Mouse (Mus musculus): ENCODE data around the gene Cfd. TPM values are rescaled to one million over a fixed set of nuclear protein-coding genes. Genes with fewer than 3 reads are reported as not detected.
A peak's percentile ranks its signal among the peaks of the same experiment; 100 is the strongest.

Gene Cfd
- polyA plus RNA-seq, 1 experiment from 2014 or later: not detected

GRCm38 (mm10) chr10:79908167-79909091, 17.8 kb downstream of the Cfd start, which contains the start of gene Med16:
Gene Med16, minus strand, starts transcription at chr10:79908923.
- Histone ChIP-seq H3K36me3 (replicated peaks) (peaks cover 61% of the 10 kb centered on the region), H3K27me3 (no peaks in the 10 kb centered on the region), H3K4me1 (replicated peaks) (peaks cover 47% of the 10 kb centered on the region), H3K9ac (peak within 1 kb of the TSS; percentile 97), H3K27ac (replicated peaks) (peak within 1 kb of the TSS; percentile 97), H3K9me3 (replicated peaks) (no peaks in the 10 kb centered on the region), H3K4me2 (peak within 1 kb of the TSS; percentile 72), H3K4me3 (replicated peaks) (peak within 1 kb of the TSS; percentile 96)
- WGBS (ENCODE audit: insufficient replicate concordance): 1% methylated on average over 52 of the region's 52 CpGs
- ATAC-seq (ENCODE audit: insufficient read depth): peak; percentile 91

GRCm38 (mm10) chr10:79909092-79909922, 18.7 kb downstream of the Cfd start:
- Histone ChIP-seq H3K27ac (replicated peaks) (peak overlapping the region; percentile 82), H3K27me3 (no peaks in the 10 kb centered on the region), H3K4me1 (replicated peaks) (peaks cover 55% of the 10 kb centered on the region), H3K36me3 (replicated peaks) (peaks cover 57% of the 10 kb centered on the region), H3K9me3 (replicated peaks) (no peaks in the 10 kb centered on the region), H3K4me2 (peak overlapping the region; percentile 72), H3K9ac (peak overlapping the region; percentile 35; the same call in 1 of the 2 replicates), H3K4me3 (replicated peaks) (peak overlapping the region; percentile 96)
- peak; percentile 69 for ATAC-seq (ENCODE audit: insufficient read depth)
- WGBS (ENCODE audit: insufficient replicate concordance): 22% methylated on average over 14 of the region's 14 CpGs

GRCm38 (mm10) chr10:79910556-79910955, 19.9 kb downstream of the Cfd start, which contains the start of gene Gm26602:
Gene Gm26602, plus strand, starts transcription at chr10:79910856.
- WGBS (ENCODE audit: insufficient replicate concordance): 86% methylated on average over 4 of the region's 4 CpGs
- H3K36me3 ChIP-seq (replicated peaks): peaks cover 45% of the 10 kb centered on the region
- no peaks in the 10 kb centered on the region for H3K9me3 ChIP-seq (replicated peaks)
- peak within 1 kb of the TSS; percentile 72; the same call in 1 of the 2 replicates for H3K4me2 ChIP-seq
- no peak within 1 kb of the TSS for H3K9ac ChIP-seq
- no peak for ATAC-seq (ENCODE audit: insufficient read depth)
- H3K4me1 ChIP-seq (replicated peaks): peaks cover 68% of the 10 kb centered on the region
- peak within 1 kb of the TSS; percentile 82; the same call in 1 of the 2 replicates for H3K27ac ChIP-seq (replicated peaks)
- H3K27me3 ChIP-seq: no peaks in the 10 kb centered on the region
- no peak within 1 kb of the TSS for H3K4me3 ChIP-seq (replicated peaks)

DNA sequence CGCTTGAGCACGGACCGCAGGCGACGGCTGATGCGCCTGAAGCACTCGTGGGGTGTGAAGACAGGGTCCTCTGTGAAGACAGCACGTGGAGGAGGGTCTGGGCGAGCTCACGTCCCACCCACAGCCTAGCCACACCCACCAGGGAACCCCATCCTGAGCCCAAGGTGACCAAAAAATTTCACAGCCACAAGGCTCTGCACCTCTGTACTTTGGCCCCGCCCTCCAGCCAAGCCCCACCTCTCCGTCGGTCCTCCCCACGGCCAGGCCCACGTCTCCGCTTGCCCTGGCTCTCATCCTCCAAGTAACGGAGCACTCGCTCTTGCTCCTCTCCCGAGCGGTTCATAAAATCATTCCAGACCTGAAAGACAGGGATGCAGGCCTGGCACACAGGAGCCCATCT, 21.8 kb downstream of the Cfd start:
- Histone ChIP-seq H3K9ac (no peak overlapping the region), H3K4me1 (replicated peaks) (peaks cover 78% of the 10 kb centered on the region), H3K36me3 (replicated peaks) (peaks cover 29% of the 10 kb centered on the region; the same call in 1 of the 2 replicates), H3K27me3 (peaks cover 5% of the 10 kb centered on the region), H3K27ac (replicated peaks) (no peak overlapping the region), H3K4me2 (no peak overlapping the region), H3K9me3 (replicated peaks) (no peaks in the 10 kb centered on the region), H3K4me3 (replicated peaks) (no peak overlapping the region)
- 72% methylated on average over 20 of the region's 20 CpGs for WGBS (ENCODE audit: insufficient replicate concordance)
- ATAC-seq (ENCODE audit: insufficient read depth): no peak

DNA sequence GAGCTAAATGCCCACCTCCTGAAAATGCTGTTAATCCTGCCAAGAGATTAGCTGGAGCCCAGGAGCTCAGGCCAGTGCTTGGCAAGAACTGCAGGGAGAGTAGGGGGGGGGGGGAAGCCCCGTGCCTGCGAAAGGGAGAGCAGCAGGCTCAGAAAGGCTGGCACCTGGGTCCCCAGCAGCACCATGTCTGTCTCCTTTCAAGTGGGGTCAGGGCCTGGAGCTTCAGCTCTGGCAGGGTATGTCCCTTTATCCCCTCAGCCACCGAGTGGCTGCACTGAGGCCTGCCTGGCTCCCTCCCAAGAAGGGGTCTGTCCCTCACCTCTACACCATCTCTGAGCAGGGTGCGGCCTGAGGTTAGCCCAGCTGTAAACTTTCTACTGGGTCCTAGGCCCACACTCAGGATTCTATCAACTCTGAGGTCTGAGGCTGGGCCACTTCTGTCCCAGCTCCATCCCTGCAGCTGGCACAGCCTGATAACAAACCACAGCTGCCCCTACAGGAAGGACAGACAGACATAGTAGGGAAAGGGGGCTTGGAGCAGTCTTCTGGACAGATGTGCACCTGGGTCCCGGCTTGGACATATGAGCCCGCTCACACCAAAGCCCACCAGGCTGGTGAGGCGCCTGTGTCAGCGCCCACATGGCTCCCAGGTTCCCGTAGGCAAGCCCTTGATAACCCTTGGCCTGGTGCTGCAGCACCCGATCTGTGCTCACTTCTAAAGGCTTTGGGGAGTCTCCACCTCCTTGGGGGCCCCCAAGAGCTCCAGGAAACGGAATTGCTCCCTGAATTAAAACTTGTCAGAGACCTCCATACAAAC, 23.7 kb downstream of the Cfd start:
- peak; percentile 73 for ATAC-seq (ENCODE audit: insufficient read depth)
- H3K4me2 ChIP-seq: peak overlapping the region; percentile 97
- peaks cover 24% of the 10 kb centered on the region for H3K27me3 ChIP-seq
- H3K9me3 ChIP-seq (replicated peaks): no peaks in the 10 kb centered on the region
- H3K4me3 ChIP-seq (replicated peaks): peak overlapping the region; percentile 77
- peaks cover 29% of the 10 kb centered on the region; the same call in 1 of the 2 replicates for H3K36me3 ChIP-seq (replicated peaks)
- H3K9ac ChIP-seq: peak overlapping the region; percentile 88
- 21% methylated on average over 11 of the region's 11 CpGs for WGBS (ENCODE audit: insufficient replicate concordance)
- H3K27ac ChIP-seq (replicated peaks): peak overlapping the region; percentile 87
- H3K4me1 ChIP-seq (replicated peaks): peaks cover 84% of the 10 kb centered on the region

- 0 out of 2 replicates have a peak, but pooled peaks have one; percentile 0 for ATAC-seq (ENCODE audit: insufficient read depth)
- Histone ChIP-seq H3K4me2 (peak overlapping the region; percentile 97), H3K9ac (peak overlapping the region; percentile 88), H3K27ac (replicated peaks) (peak overlapping the region; percentile 87), H3K4me3 (replicated peaks) (peak overlapping the region; percentile 77), H3K27me3 (peaks cover 32% of the 10 kb centered on the region), H3K4me1 (replicated peaks) (peaks cover 84% of the 10 kb centered on the region), H3K36me3 (replicated peaks) (peaks cover 29% of the 10 kb centered on the region; the same call in 1 of the 2 replicates), H3K9me3 (replicated peaks) (no peaks in the 10 kb centered on the region)
- 31% methylated on average over 7 of the region's 7 CpGs for WGBS (ENCODE audit: insufficient replicate concordance)
Measured at GRCm38 (mm10) chr10:79914948-79915596, 24.4 kb downstream of the Cfd start.

GRCm38 (mm10) chr10:79916081-79916480, 25.4 kb downstream of the Cfd start:
- peak overlapping the region; percentile 88 for H3K9ac ChIP-seq
- peak overlapping the region; percentile 97 for H3K4me2 ChIP-seq
- peaks cover 21% of the 10 kb centered on the region; the same call in 1 of the 2 replicates for H3K36me3 ChIP-seq (replicated peaks)
- H3K4me1 ChIP-seq (replicated peaks): peaks cover 93% of the 10 kb centered on the region
- no peak for ATAC-seq (ENCODE audit: insufficient read depth)
- H3K4me3 ChIP-seq (replicated peaks): peak overlapping the region; percentile 77
- H3K9me3 ChIP-seq (replicated peaks): no peaks in the 10 kb centered on the region
- peak overlapping the region; percentile 87 for H3K27ac ChIP-seq (replicated peaks)
- H3K27me3 ChIP-seq: peaks cover 42% of the 10 kb centered on the region
- WGBS (ENCODE audit: insufficient replicate concordance): 8% methylated on average over 8 of the region's 8 CpGs

DNA sequence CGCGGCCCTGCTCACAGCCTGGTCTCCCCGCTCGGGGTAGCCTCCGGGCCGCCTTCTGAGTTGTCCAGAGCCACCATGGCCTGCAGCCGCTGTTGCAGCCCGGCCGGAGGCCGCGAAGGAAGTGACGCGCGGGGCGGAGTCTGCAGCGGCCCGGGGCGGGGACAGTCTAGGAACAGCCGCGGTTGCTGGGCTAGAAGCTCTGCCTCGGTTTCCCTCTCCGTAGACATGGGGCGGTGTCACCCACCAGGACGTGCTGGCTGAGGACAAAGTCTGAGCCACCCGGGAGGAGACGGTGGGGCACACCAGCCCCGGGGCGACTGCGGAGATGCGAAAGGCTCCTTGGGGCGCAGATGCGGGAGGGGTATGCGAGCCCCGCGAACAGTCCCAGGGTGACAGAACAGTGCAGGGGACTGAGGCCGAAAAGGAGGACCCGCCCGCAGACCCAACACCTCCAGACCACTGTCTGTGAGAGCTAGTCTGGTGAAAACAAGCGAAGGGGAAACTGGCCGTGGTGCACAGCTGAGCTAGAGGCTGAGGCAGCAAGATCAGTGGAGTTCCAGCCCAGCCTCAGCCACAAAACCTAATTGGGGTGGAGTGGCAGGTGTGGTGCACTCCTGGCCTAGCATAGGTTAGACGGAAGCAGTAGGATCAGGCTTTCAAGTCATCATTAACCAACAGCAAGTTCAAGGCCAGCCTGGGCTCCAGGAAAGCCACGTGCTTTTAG, 26.3 kb downstream of the Cfd start, which contains the start of gene Kiss1r:
TSS of gene Kiss1r (plus strand) at position 164 of the 724 bp plus-strand sequence.
- peak within 1 kb of the TSS; percentile 88 for H3K9ac ChIP-seq
- peak within 1 kb of the TSS; percentile 77 for H3K4me3 ChIP-seq (replicated peaks)
- H3K27ac ChIP-seq (replicated peaks): peak within 1 kb of the TSS; percentile 87
- no peaks in the 10 kb centered on the region for H3K9me3 ChIP-seq (replicated peaks)
- H3K36me3 ChIP-seq (replicated peaks): peaks cover 12% of the 10 kb centered on the region; the same call in 1 of the 2 replicates
- peaks cover 51% of the 10 kb centered on the region for H3K27me3 ChIP-seq
- 2% methylated on average over 42 of the region's 42 CpGs for WGBS (ENCODE audit: insufficient replicate concordance)
- peak within 1 kb of the TSS; percentile 97 for H3K4me2 ChIP-seq
- peak; percentile 76 for ATAC-seq (ENCODE audit: insufficient read depth)
- H3K4me1 ChIP-seq (replicated peaks): peaks cover 97% of the 10 kb centered on the region

DNA sequence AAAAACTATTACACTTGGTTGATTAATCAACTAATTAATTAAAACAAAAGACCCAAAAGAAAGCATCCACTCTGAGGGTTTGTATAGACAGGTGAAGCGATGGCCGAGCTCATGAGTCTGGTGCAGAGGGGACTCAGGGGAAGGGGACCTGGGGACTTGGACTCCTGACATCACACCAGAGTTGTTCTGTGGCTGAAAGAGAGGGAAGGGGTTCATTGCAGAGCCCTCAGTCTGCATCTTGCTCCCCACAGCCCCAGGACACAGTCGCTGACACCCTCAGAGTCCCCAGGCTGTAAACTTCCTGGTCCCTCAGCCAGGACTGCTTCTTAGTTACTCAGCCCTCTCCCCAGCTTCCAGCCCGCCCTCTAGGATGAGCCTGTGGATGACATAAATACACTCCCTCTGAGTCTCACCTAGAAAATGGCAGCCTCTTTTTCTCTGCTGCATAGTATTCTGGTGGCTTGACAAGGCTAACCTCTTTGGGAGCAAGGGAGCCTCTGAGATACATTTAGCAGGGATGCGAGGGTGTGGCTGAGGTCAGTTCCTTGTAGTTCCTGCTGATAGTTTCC, 27.0 kb downstream of the Cfd start:
- Histone ChIP-seq H3K4me1 (replicated peaks) (peaks cover 92% of the 10 kb centered on the region), H3K27me3 (peaks cover 57% of the 10 kb centered on the region), H3K9ac (no peak overlapping the region), H3K9me3 (replicated peaks) (no peaks in the 10 kb centered on the region), H3K27ac (replicated peaks) (peak overlapping the region; percentile 87; the same call in 1 of the 2 replicates), H3K36me3 (replicated peaks) (0 out of 2 replicates have a peak, but pooled peaks cover 6% of the 10 kb centered on the region), H3K4me3 (replicated peaks) (peak overlapping the region; percentile 77), H3K4me2 (peak overlapping the region; percentile 97)
- ATAC-seq (ENCODE audit: insufficient read depth): no peak
- WGBS (ENCODE audit: insufficient replicate concordance): 55% methylated on average over 5 of the region's 5 CpGs

Data from liver, embryonic 15.5 days (tissue).